Mouse (Mus musculus) limb, embryonic 10.5 days (tissue): ENCODE measurements around the gene Tmem182. TPM values are rescaled to one million over a fixed set of nuclear protein-coding genes. Genes with fewer than 3 reads are reported as not detected.

Experiments used
- DNase-seq: peaks from one replicate; pipeline ENCODE4 v3.0.0-alpha.2; 2017; ENCODE audit warnings: low spot score
- H3K27ac ChIP-seq: fragments of 300-500 bp; sonication (generic); 2 replicates; pipeline ENCODE4 v1.5.1; 2016; ENCODE audit warnings: mild to moderate bottlenecking
- H3K27me3 ChIP-seq: fragments of 300-500 bp; sonication (generic); 2 replicates; pipeline ENCODE4 v1.6.1; 2016; ENCODE audit warnings: low read depth, mild to moderate bottlenecking; ENCODE audit not compliant: poor library complexity, severe bottlenecking
- H3K36me3 ChIP-seq: fragments of 300-500 bp; sonication (generic); 2 replicates; pipeline ENCODE4 v1.6.1; 2016; ENCODE audit warnings: mild to moderate bottlenecking, moderate library complexity
- H3K4me1 ChIP-seq: fragments of 300-500 bp; sonication (generic); 2 replicates; pipeline ENCODE4 v1.6.1; 2016
- H3K4me3 ChIP-seq: fragments of 300-500 bp; sonication (generic); 2 replicates; pipeline ENCODE4 v1.5.1; 2016; ENCODE audit warnings: mild to moderate bottlenecking, moderate library complexity
- H3K9me3 ChIP-seq: fragments of 300-500 bp; sonication (generic); replicated peaks from 2 replicates; pipeline ENCODE4 v1.6.1; 2016; ENCODE audit warnings: mild to moderate bottlenecking
- WGBS: fragments of 180-500 bp; shearing (Covaris S2); methylation state at CpG from one replicate; pipeline ENCODE4 v1.1.7; 2016; 5-methylcytosine and 5-hydroxymethylcytosine counted together
- polyA plus RNA-seq: library from polyadenylated mRNA; unstranded; fragments of >200 nt; fragmentation: Nextera tagmentation; extraction: Ambion mirVana; gene quantifications from 2 replicates; pipeline ENCODE4 v1.2.1, GENCODE M21; 2016

The Tmem182 gene
- polyA plus RNA-seq, 1 experiment from 2014 or later: 0.09 TPM

GRCm38 (mm10) chr1:40884943-40885342 is 79.5 kb downstream of the Tmem182 start:
- no peaks in the 10 kb centered on the region for H3K27me3 ChIP-seq
- H3K27ac ChIP-seq: no peak overlapping the region
- H3K4me1 ChIP-seq: 0 out of 2 replicates have a peak, but pooled peaks cover 6% of the 10 kb centered on the region
- H3K36me3 ChIP-seq: no peaks in the 10 kb centered on the region
- WGBS: 78% methylated on average over 6 of the region's 6 CpGs
- H3K4me3 ChIP-seq: no peak overlapping the region
- DNase-seq: peak; percentile 23
- no peaks in the 10 kb centered on the region for H3K9me3 ChIP-seq

- Histone ChIP-seq H3K4me3 (no peak overlapping the region), H3K9me3 (no peaks in the 10 kb centered on the region), H3K4me1 (peaks cover 14% of the 10 kb centered on the region), H3K27me3 (no peaks in the 10 kb centered on the region), H3K27ac (no peak overlapping the region), H3K36me3 (no peaks in the 10 kb centered on the region)
- DNase-seq: peak; percentile 68
- WGBS: 45% methylated on average over 12 of the region's 12 CpGs
These were observed 82.3 kb downstream of the Tmem182 start for GRCm38 (mm10) chr1:40887673-40888072.

- H3K9me3 ChIP-seq: no peaks in the 10 kb centered on the region
- H3K36me3 ChIP-seq: no peaks in the 10 kb centered on the region
- 92% methylated on average over 8 of the region's 8 CpGs for WGBS
- no peak overlapping the region for H3K27ac ChIP-seq
- no peak for DNase-seq
- no peak overlapping the region for H3K4me3 ChIP-seq
- no peaks in the 10 kb centered on the region for H3K27me3 ChIP-seq
- peaks cover 12% of the 10 kb centered on the region for H3K4me1 ChIP-seq
These were observed 83.1 kb downstream of the Tmem182 start for GRCm38 (mm10) chr1:40888396-40889040.

GRCm38 (mm10) chr1:40889617-40890016 is 84.2 kb downstream of the Tmem182 start:
- DNase-seq: peak; percentile 18
- Histone ChIP-seq H3K4me3 (no peak overlapping the region), H3K36me3 (no peaks in the 10 kb centered on the region), H3K27ac (no peak overlapping the region), H3K9me3 (no peaks in the 10 kb centered on the region), H3K4me1 (peaks cover 8% of the 10 kb centered on the region), H3K27me3 (no peaks in the 10 kb centered on the region)
- 89% methylated on average over 14 of the region's 14 CpGs for WGBS

GRCm38 (mm10) chr1:40890246-40890645 is 84.8 kb downstream of the Tmem182 start:
- Histone ChIP-seq H3K27ac (no peak overlapping the region), H3K27me3 (no peaks in the 10 kb centered on the region), H3K36me3 (no peaks in the 10 kb centered on the region), H3K4me1 (peaks cover 8% of the 10 kb centered on the region), H3K9me3 (no peaks in the 10 kb centered on the region), H3K4me3 (no peak overlapping the region)
- peak; percentile 30 for DNase-seq
- 60% methylated on average over 8 of the region's 8 CpGs for WGBS

- no peak for DNase-seq
- Histone ChIP-seq H3K9me3 (no peaks in the 10 kb centered on the region), H3K27me3 (no peaks in the 10 kb centered on the region), H3K4me1 (no peaks in the 10 kb centered on the region), H3K4me3 (no peak overlapping the region), H3K36me3 (no peaks in the 10 kb centered on the region), H3K27ac (no peak overlapping the region)
These were observed 98.3 kb downstream of the Tmem182 start for GRCm38 (mm10) chr1:40903712-40904111.

Other genes starting within 250 kb of the Tmem182 start
- gene Slc9a4, start 225.5 kb upstream of the Tmem182 start, polyA plus RNA-seq: not detected in 2 replicates
- not detected in 2 replicates for gene Slc9a2, start 125.0 kb upstream of the Tmem182 start, polyA plus RNA-seq
- gene Mfsd9, start 14.9 kb upstream of the Tmem182 start, polyA plus RNA-seq: 2.1 and 3.4 TPM in 2 replicates